Mouse (Mus musculus): ENCODE data around the gene Rnase11. TPM values are rescaled to one million over a fixed set of nuclear protein-coding genes. Genes with fewer than 3 reads are reported as not detected.
A peak's percentile ranks its signal among the peaks of the same experiment; 100 is the strongest.

The Rnase11 gene
- total and polyA plus RNA-seq, 3 experiments: not detected

- no peaks in the 10 kb centered on the region for H3K9me3 ChIP-seq (replicated peaks; ENCODE audit: insufficient read depth, low read length)
- DNase-seq (ENCODE audit: low read depth, low spot score): no peak
- no peak within 1 kb of the TSS for H3K4me3 ChIP-seq (ENCODE audit: control insufficient read depth in 1 of 2, insufficient read depth in 1 of 2, low read depth in 2 of 2, low read length in 2 of 2)
- no peak within 1 kb of the TSS for H3K9ac ChIP-seq (ENCODE audit: control insufficient read depth, low read depth, low read length, poor library complexity, severe bottlenecking)
- H3K27me3 ChIP-seq (ENCODE audit: control insufficient read depth in 1 of 2, insufficient read depth in 2 of 2, low read length in 2 of 2): peaks cover 0 to 3% of the 10 kb centered on the region in 2 experiments; a peak in 1 of 4 replicates
- no peak within 1 kb of the TSS for H3K27ac ChIP-seq (ENCODE audit: control insufficient read depth, low read depth, low read length)
- no peaks in the 10 kb centered on the region for H3K36me3 ChIP-seq (ENCODE audit: control insufficient read depth in 1 of 2, insufficient read depth in 2 of 2, low read length in 2 of 2)
- no peaks in the 10 kb centered on the region for H3K4me1 ChIP-seq (ENCODE audit: control insufficient read depth in 1 of 2, insufficient read depth in 2 of 2, low read length in 2 of 2)
- TF ChIP-seq KAT2A (conservative IDR thresholded peaks at IDR 0.05; ENCODE audit: low read depth, low read length) (no peak), SIN3A (IDR thresholded peaks at IDR 0.05; ENCODE audit: low read length) (no peak), TCF12 (IDR thresholded peaks at IDR 0.05; ENCODE audit: low read depth, low read length) (no peak), MYB (IDR thresholded peaks at IDR 0.05; ENCODE audit: low read depth, low read length) (no peak), POLR2A (IDR thresholded peaks at IDR 0.05; ENCODE audit: control insufficient read depth in 1 of 2, insufficient read depth in 1 of 2, low read depth in 1 of 2, low read length in 2 of 2, poor library complexity in 1 of 2) (no peak), TAL1 (IDR thresholded peaks at IDR 0.05; ENCODE audit: low read length) (no peak), JUND (IDR thresholded peaks at IDR 0.05; ENCODE audit: low read depth, low read length) (no peak), POLR2AphosphoS5 (IDR thresholded peaks at IDR 0.05; ENCODE audit: borderline replicate concordance, low read depth, low read length) (no peak), TBP (IDR thresholded peaks at IDR 0.05; ENCODE audit: low read depth, low read length) (no peak), MAZ (IDR thresholded peaks at IDR 0.05; ENCODE audit: low read depth, low read length) (no peak), MEF2A (IDR thresholded peaks at IDR 0.05; ENCODE audit: extremely low read depth, insufficient replicate concordance, low read depth, low read length, poor library complexity, severe bottlenecking) (no peak)
- H3K79me2 ChIP-seq (ENCODE audit: control insufficient read depth, insufficient read depth, low read length, poor library complexity): no peaks in the 10 kb centered on the region
Measured at GRCm38 (mm10) chr14:51074335-51074734, 24.4 kb upstream of the Rnase11 start, which contains the start of gene Olfr750. Gene Olfr750 (minus strand): TSS chr14:51074435.

GRCm38 (mm10) chr14:51069617-51070016 is 19.7 kb upstream of the Rnase11 start:
- Histone ChIP-seq H3K9ac (ENCODE audit: control insufficient read depth, low read depth, low read length, poor library complexity, severe bottlenecking) (no peak overlapping the region), H3K4me1 (ENCODE audit: control insufficient read depth in 1 of 2, insufficient read depth in 2 of 2, low read length in 2 of 2) (peaks cover 0 to 3% of the 10 kb centered on the region in 2 experiments; a peak in 1 of 4 replicates), H3K4me3 (ENCODE audit: control insufficient read depth in 1 of 2, insufficient read depth in 1 of 2, low read depth in 2 of 2, low read length in 2 of 2) (no peak overlapping the region), H3K9me3 (replicated peaks; ENCODE audit: insufficient read depth, low read length) (no peaks in the 10 kb centered on the region), H3K36me3 (ENCODE audit: control insufficient read depth in 1 of 2, insufficient read depth in 2 of 2, low read length in 2 of 2) (peaks cover 0 to 3% of the 10 kb centered on the region in 2 experiments; a peak in 1 of 4 replicates), H3K27ac (ENCODE audit: control insufficient read depth, low read depth, low read length) (no peak overlapping the region), H3K27me3 (ENCODE audit: control insufficient read depth in 1 of 2, insufficient read depth in 2 of 2, low read length in 2 of 2) (peaks cover 0 to 3% of the 10 kb centered on the region in 2 experiments; a peak in 1 of 4 replicates), H3K79me2 (ENCODE audit: control insufficient read depth, insufficient read depth, low read length, poor library complexity) (no peaks in the 10 kb centered on the region)
- TF ChIP-seq E2F4 (IDR thresholded peaks at IDR 0.05; ENCODE audit: borderline replicate concordance, low read depth, low read length) (no peak), CTCF (IDR thresholded peaks at IDR 0.05 in 2 of 3, conservative IDR thresholded peaks at IDR 0.05 in 1 of 3; ENCODE audit: control insufficient read depth in 1 of 3, insufficient read depth in 1 of 3, low read depth in 2 of 3, low read length in 3 of 3, poor library complexity in 1 of 3, severe bottlenecking in 1 of 3) (peak; percentile 41 to 71 (median 58)), SMC3 (IDR thresholded peaks at IDR 0.05; ENCODE audit: low read depth, low read length) (peak; percentile 49), RAD21 (IDR thresholded peaks at IDR 0.05; ENCODE audit: low read depth, low read length) (peak; percentile 28)
- DNase-seq (ENCODE audit: low read depth, low spot score): peak; percentile 84

GRCm38 (mm10) chr14:51068956-51069355 is 19.0 kb upstream of the Rnase11 start:
- Histone ChIP-seq H3K9ac (ENCODE audit: control insufficient read depth, low read depth, low read length, poor library complexity, severe bottlenecking) (no peak overlapping the region), H3K4me1 (ENCODE audit: control insufficient read depth in 1 of 2, insufficient read depth in 2 of 2, low read length in 2 of 2) (peaks cover 0 to 3% of the 10 kb centered on the region in 2 experiments; a peak in 1 of 4 replicates), H3K4me3 (ENCODE audit: control insufficient read depth in 1 of 2, insufficient read depth in 1 of 2, low read depth in 2 of 2, low read length in 2 of 2) (no peak overlapping the region), H3K36me3 (ENCODE audit: control insufficient read depth in 1 of 2, insufficient read depth in 2 of 2, low read length in 2 of 2) (peaks cover 0 to 3% of the 10 kb centered on the region in 2 experiments; a peak in 1 of 4 replicates), H3K27me3 (ENCODE audit: control insufficient read depth in 1 of 2, insufficient read depth in 2 of 2, low read length in 2 of 2) (peaks cover 0 to 3% of the 10 kb centered on the region in 2 experiments; a peak in 1 of 4 replicates), H3K9me3 (replicated peaks; ENCODE audit: insufficient read depth, low read length) (no peaks in the 10 kb centered on the region), H3K27ac (ENCODE audit: control insufficient read depth, low read depth, low read length) (no peak overlapping the region), H3K79me2 (ENCODE audit: control insufficient read depth, insufficient read depth, low read length, poor library complexity) (no peaks in the 10 kb centered on the region)
- DNase-seq (ENCODE audit: low read depth, low spot score): no peak
- TF ChIP-seq USF2 (IDR thresholded peaks at IDR 0.05; ENCODE audit: borderline replicate concordance in 1 of 2, insufficient read depth in 1 of 2, low read depth in 1 of 2, low read length in 2 of 2): no peak

Measured in MEL (cell line).